Mouse (Mus musculus) lung, postnatal 0 days (tissue): Measurements from ENCODE around the gene Cryl1. TPM values are rescaled to one million over a fixed set of nuclear protein-coding genes. Genes with fewer than 3 reads are reported as not detected.

ENCODE experiments used
- ATAC-seq: fragments of 200-750 bp; cut with Nextera tagmentation; 2 replicates; pipeline ENCODE4 v1.8.0; 2017; ENCODE audit warnings: moderate library complexity
- DNase-seq: peaks from one replicate; pipeline ENCODE4 v3.0.0-alpha.2; 2016; ENCODE audit warnings: low spot score
- H3K27ac ChIP-seq: fragments of 300-500 bp; sonication (generic); 2 replicates; pipeline ENCODE4 v1.5.1; 2014; ENCODE audit warnings: antibody characterized with exemption, mild to moderate bottlenecking, low read length, mixed read lengths
- H3K27me3 ChIP-seq: fragments of 300-500 bp; sonication (generic); replicated peaks from 2 replicates; pipeline ENCODE4 v1.6.1; 2014; ENCODE audit warnings: low read length, mixed read lengths; ENCODE audit not compliant: insufficient read depth
- H3K36me3 ChIP-seq: fragments of 300-500 bp; sonication (generic); 2 replicates; pipeline ENCODE4 v1.6.1; 2014; ENCODE audit warnings: low read length, mixed read lengths; ENCODE audit not compliant: insufficient read depth
- H3K4me1 ChIP-seq: fragments of 300-500 bp; sonication (generic); 2 replicates; pipeline ENCODE4 v1.6.1; 2014; ENCODE audit warnings: antibody characterized with exemption, low read depth, low read length, mixed read lengths; ENCODE audit not compliant: insufficient read depth
- H3K4me2 ChIP-seq: fragments of 300-500 bp; sonication (generic); replicated peaks from 2 replicates; pipeline ENCODE4 v1.6.1; 2014; ENCODE audit warnings: low read depth, mild to moderate bottlenecking, low read length, moderate library complexity, mixed read lengths
- H3K4me3 ChIP-seq: fragments of 300-500 bp; sonication (generic); 2 replicates; pipeline ENCODE4 v1.5.1; 2014; ENCODE audit warnings: low read depth, low read length
- H3K9ac ChIP-seq: fragments of 300-500 bp; sonication (generic); replicated peaks from 2 replicates; pipeline ENCODE4 v1.6.1; 2014; ENCODE audit warnings: low read depth, mild to moderate bottlenecking
- H3K9me3 ChIP-seq: fragments of 300-500 bp; sonication (generic); 2 replicates; pipeline ENCODE4 v1.6.1; 2016; ENCODE audit warnings: low read length, mixed read lengths
- CTCF ChIP-seq: IDR thresholded peaks from 2 replicates; pipeline ENCODE4 v1.5.1; 2016; ENCODE audit warnings: antibody characterized with exemption, mild to moderate bottlenecking
- EP300 ChIP-seq: IDR thresholded peaks from 2 replicates; pipeline ENCODE4 v1.6.1; 2016; ENCODE audit warnings: antibody characterized with exemption, mild to moderate bottlenecking, control low read depth
- WGBS: fragments of 180-500 bp; shearing (Covaris S2); extraction: QIAGEN DNeasy Blood & Tissue Kit; methylation state at CpG from one replicate; pipeline ENCODE4 v1.1.7; 2014; 5-methylcytosine and 5-hydroxymethylcytosine counted together
- polyA plus RNA-seq: library from polyadenylated mRNA; unstranded; fragments of >200 nt; fragmentation: Nextera tagmentation; extraction: Ambion mirVana; gene quantifications from 2 replicates; pipeline ENCODE4 v1.2.1, GENCODE M21; 2015

The Cryl1 gene
- polyA plus RNA-seq, 1 experiment from 2014 or later, result 16.0 TPM

- TF ChIP-seq EP300, result no peak
- no peak for TF ChIP-seq CTCF
- no peaks in the 10 kb centered on the region for H3K9me3 ChIP-seq
- H3K27ac ChIP-seq, result no peak overlapping the region
- DNase-seq (no peak), ATAC-seq (no peak)
- H3K4me2 ChIP-seq, result no peak overlapping the region
- no peak overlapping the region for H3K4me3 ChIP-seq
- no peaks in the 10 kb centered on the region for H3K36me3 ChIP-seq
- WGBS, result 69% methylated on average over 10 of the region's 10 CpGs
- no peaks in the 10 kb centered on the region for H3K4me1 ChIP-seq
- H3K27me3 ChIP-seq, result no peaks in the 10 kb centered on the region
- no peak overlapping the region for H3K9ac ChIP-seq
Measured at GRCm38 (mm10) chr14:57331097-57331496, 67.2 kb downstream of the Cryl1 start.

- TF ChIP-seq EP300 (no peak), CTCF (no peak)
- no peak for ATAC-seq
- no peak overlapping the region for H3K27ac ChIP-seq
- H3K4me2 ChIP-seq, result no peak overlapping the region
- 83% methylated on average over 15 of the region's 15 CpGs for WGBS
- H3K9me3 ChIP-seq, result no peaks in the 10 kb centered on the region
- H3K36me3 ChIP-seq, result no peaks in the 10 kb centered on the region
- H3K4me1 ChIP-seq, result no peaks in the 10 kb centered on the region
- no peaks in the 10 kb centered on the region for H3K27me3 ChIP-seq
- H3K9ac ChIP-seq, result no peak overlapping the region
- no peak overlapping the region for H3K4me3 ChIP-seq
- DNase-seq, result no peak
Measured at GRCm38 (mm10) chr14:57329600-57329999, 68.7 kb downstream of the Cryl1 start.

- Histone ChIP-seq H3K27me3 (no peaks in the 10 kb centered on the region), H3K27ac (no peak overlapping the region), H3K9me3 (no peaks in the 10 kb centered on the region), H3K4me3 (no peak overlapping the region), H3K4me2 (no peak overlapping the region), H3K9ac (no peak overlapping the region), H3K36me3 (no peaks in the 10 kb centered on the region), H3K4me1 (no peaks in the 10 kb centered on the region)
- WGBS, result 88% methylated on average over 6 of the region's 6 CpGs
- DNase-seq (no peak), ATAC-seq (no peak)
- TF ChIP-seq CTCF (no peak), EP300 (no peak)
Measured at GRCm38 (mm10) chr14:57326771-57327170, 71.6 kb downstream of the Cryl1 start.

- Histone ChIP-seq H3K4me1 (no peaks in the 10 kb centered on the region), H3K9ac (no peak overlapping the region), H3K36me3 (no peaks in the 10 kb centered on the region), H3K27ac (no peak overlapping the region), H3K4me2 (no peak overlapping the region), H3K9me3 (no peaks in the 10 kb centered on the region), H3K4me3 (no peak overlapping the region), H3K27me3 (no peaks in the 10 kb centered on the region)
- 84% methylated on average over 1 of the region's 1 CpGs for WGBS
- DNase-seq (no peak), ATAC-seq (no peak)
- TF ChIP-seq EP300, result no peak
- TF ChIP-seq CTCF, result no peak
Measured at GRCm38 (mm10) chr14:57318812-57319211, 79.5 kb downstream of the Cryl1 start.

- Histone ChIP-seq H3K4me1 (no peaks in the 10 kb centered on the region), H3K27ac (no peak overlapping the region), H3K9ac (no peak overlapping the region), H3K4me2 (no peak overlapping the region), H3K36me3 (no peaks in the 10 kb centered on the region), H3K27me3 (no peaks in the 10 kb centered on the region), H3K4me3 (no peak overlapping the region), H3K9me3 (no peaks in the 10 kb centered on the region)
- WGBS, result 52% methylated on average over 16 of the region's 16 CpGs
- no peak for ATAC-seq
- DNase-seq, result no peak
- TF ChIP-seq EP300 (no peak), CTCF (no peak)
Measured at GRCm38 (mm10) chr14:57316662-57317600, 81.4 kb downstream of the Cryl1 start.

GRCm38 (mm10) chr14:57315976-57316375, 82.4 kb downstream of the Cryl1 start:
- ATAC-seq (no peak), DNase-seq (no peak)
- Histone ChIP-seq H3K4me3 (no peak overlapping the region), H3K9me3 (no peaks in the 10 kb centered on the region), H3K36me3 (no peaks in the 10 kb centered on the region), H3K4me2 (no peak overlapping the region), H3K27me3 (no peaks in the 10 kb centered on the region), H3K4me1 (no peaks in the 10 kb centered on the region), H3K9ac (no peak overlapping the region), H3K27ac (no peak overlapping the region)
- TF ChIP-seq CTCF (no peak), EP300 (no peak)
- 42% methylated on average over 3 of the region's 3 CpGs for WGBS
